Mouse (Mus musculus) forebrain, embryonic 10.5 days (tissue): Measurements from ENCODE around the gene Atpif1. TPM values are rescaled to one million over a fixed set of nuclear protein-coding genes. Genes with fewer than 3 reads are reported as not detected.

Source experiments
- DNase-seq: peaks from one replicate; pipeline ENCODE4 v3.0.0-alpha.2; 2017; ENCODE audit warnings: low spot score; ENCODE audit errors: extremely low spot score
- H3K27ac ChIP-seq: fragments of 300-500 bp; sonication (generic); 2 replicates; pipeline ENCODE4 v1.5.1; 2016; ENCODE audit warnings: mild to moderate bottlenecking
- H3K27me3 ChIP-seq: fragments of 300-500 bp; sonication (generic); 2 replicates; pipeline ENCODE4 v1.6.1; 2016; ENCODE audit warnings: mild to moderate bottlenecking; ENCODE audit not compliant: poor library complexity, severe bottlenecking
- H3K36me3 ChIP-seq: fragments of 300-500 bp; sonication (generic); replicated peaks from 2 replicates; pipeline ENCODE4 v1.6.1; 2016; ENCODE audit warnings: mild to moderate bottlenecking, moderate library complexity
- H3K4me1 ChIP-seq: fragments of 300-500 bp; sonication (generic); 2 replicates; pipeline ENCODE4 v1.6.1; 2016
- H3K4me3 ChIP-seq: fragments of 300-500 bp; sonication (generic); 2 replicates; pipeline ENCODE4 v1.5.1; 2016; ENCODE audit warnings: mild to moderate bottlenecking, moderate library complexity
- H3K9me3 ChIP-seq: fragments of 300-500 bp; sonication (generic); 2 replicates; pipeline ENCODE4 v1.6.1; 2016; ENCODE audit warnings: mild to moderate bottlenecking, moderate library complexity
- WGBS: fragments of 180-500 bp; shearing (Covaris S2); methylation state at CpG from one replicate; pipeline ENCODE4 v1.1.7; 2016; 5-methylcytosine and 5-hydroxymethylcytosine counted together
- polyA plus RNA-seq: library from polyadenylated mRNA; unstranded; fragments of >200 nt; fragmentation: Nextera tagmentation; extraction: Ambion mirVana; gene quantifications from 2 replicates; pipeline ENCODE4 v1.2.1, GENCODE M21; 2016

Atpif1 gene
- polyA plus RNA-seq, 1 experiment from 2014 or later = 909 TPM

DNA sequence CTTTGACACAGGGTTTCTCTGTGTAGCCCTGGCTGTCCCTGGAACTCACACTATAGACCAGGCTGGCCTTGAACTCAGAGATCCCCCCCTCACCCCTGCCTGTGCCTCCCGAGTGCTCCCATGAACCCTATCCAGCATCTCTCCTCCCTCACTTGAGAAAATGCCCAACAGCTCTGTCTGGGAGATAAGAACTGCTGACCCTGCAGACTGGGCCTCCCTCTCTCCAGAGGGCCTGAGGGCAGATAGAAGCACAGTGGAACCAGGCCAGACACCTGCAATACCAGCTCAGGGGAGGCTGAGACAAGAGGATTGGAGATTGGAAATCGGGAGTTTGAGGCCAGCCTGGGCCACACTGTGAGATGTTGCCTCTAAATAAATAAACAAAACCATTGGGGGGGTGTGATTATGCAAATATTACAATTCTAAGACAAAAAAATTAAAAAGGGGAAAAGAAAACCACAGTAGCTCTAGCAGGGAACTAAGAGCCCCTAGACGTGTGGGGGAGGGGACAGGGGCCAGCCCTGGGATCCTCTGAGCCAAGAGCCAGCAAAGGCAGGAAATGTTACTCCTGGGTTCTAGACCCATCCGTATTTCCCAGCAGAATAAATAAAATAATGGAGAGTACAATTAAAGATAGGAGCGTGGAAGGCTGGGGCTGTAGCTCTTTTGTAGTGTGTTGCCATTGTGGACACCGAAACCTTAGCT is 28.3 kb downstream of the Atpif1 start:
- no peak overlapping the region for H3K27ac ChIP-seq
- DNase-seq = no peak
- H3K36me3 ChIP-seq = no peaks in the 10 kb centered on the region
- no peak overlapping the region for H3K4me3 ChIP-seq
- H3K4me1 ChIP-seq = peaks cover 43% of the 10 kb centered on the region
- H3K9me3 ChIP-seq = no peaks in the 10 kb centered on the region
- H3K27me3 ChIP-seq = 0 out of 2 replicates have a peak, but pooled peaks cover 6% of the 10 kb centered on the region
- WGBS = 65% methylated on average over 6 of the region's 6 CpGs

- Histone ChIP-seq H3K4me3 (no peak overlapping the region), H3K9me3 (no peaks in the 10 kb centered on the region), H3K36me3 (peaks cover 15% of the 10 kb centered on the region), H3K4me1 (peaks cover 27% of the 10 kb centered on the region), H3K27me3 (0 out of 2 replicates have a peak, but pooled peaks cover 2% of the 10 kb centered on the region), H3K27ac (no peak overlapping the region)
- DNase-seq = no peak
- WGBS = 89% methylated on average over 11 of the region's 11 CpGs
Measured at GRCm38 (mm10) chr4:132503344-132503743, 30.1 kb downstream of the Atpif1 start.

DNA sequence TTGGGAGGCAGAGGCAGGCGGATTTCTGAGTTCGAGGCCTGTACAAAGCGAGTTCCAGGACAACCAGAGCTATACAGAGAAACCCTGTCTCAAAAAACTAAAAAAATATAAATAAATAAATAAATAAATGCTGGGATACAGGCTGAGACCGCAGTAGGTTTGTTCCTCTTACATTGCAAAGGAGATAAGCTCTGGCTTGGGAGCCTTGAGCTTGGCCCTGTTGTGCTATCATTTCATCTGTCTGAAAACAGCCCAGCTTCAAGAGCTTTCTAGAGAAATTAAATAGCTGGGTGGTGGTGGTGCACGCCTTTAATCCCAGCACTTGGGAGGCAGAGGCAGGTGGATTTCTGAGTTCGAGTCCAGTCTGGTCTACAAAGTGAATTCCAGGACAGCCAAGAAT is 31.8 kb downstream of the Atpif1 start:
- Histone ChIP-seq H3K4me1 (peaks cover 12% of the 10 kb centered on the region), H3K4me3 (no peak overlapping the region), H3K27me3 (no peaks in the 10 kb centered on the region), H3K27ac (no peak overlapping the region), H3K9me3 (no peaks in the 10 kb centered on the region), H3K36me3 (peaks cover 32% of the 10 kb centered on the region)
- DNase-seq = no peak
- 97% methylated on average over 6 of the region's 6 CpGs for WGBS

DNA sequence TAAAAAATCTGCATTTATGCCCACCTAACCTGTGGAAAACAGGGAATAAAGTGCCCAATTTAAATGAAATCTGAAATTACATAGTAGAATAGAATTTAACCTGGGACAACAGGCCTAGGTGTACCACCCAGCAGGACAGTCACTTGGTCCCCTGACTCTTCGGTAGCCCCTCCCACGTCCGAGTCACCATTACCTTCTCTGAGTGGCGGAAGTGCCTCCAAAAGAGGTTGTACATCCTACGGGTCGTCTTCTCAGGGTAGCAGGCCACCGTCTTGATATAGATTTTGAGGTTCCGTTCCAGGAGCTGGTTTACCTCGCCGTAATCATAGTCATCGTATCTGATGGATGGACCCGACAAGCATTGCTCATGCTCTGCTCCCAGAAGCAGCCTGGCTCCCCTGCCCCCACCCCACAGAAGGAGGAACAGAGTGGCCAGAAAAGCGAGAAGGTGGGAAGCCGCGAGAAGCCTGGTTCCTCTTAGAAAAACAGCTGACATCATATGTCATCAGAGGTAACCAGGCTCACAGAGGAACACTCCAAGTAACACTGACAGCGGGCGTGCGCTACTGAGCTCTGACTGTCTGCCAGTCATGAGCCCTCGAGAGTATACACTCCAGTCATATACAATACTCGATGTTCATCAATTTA is 39.1 kb downstream of the Atpif1 start:
- 93% methylated on average over 20 of the region's 20 CpGs for WGBS
- H3K4me3 ChIP-seq = no peak overlapping the region
- H3K27me3 ChIP-seq = no peaks in the 10 kb centered on the region
- H3K4me1 ChIP-seq = no peaks in the 10 kb centered on the region
- peaks cover 78% of the 10 kb centered on the region for H3K36me3 ChIP-seq
- no peaks in the 10 kb centered on the region for H3K9me3 ChIP-seq
- no peak for DNase-seq
- no peak overlapping the region for H3K27ac ChIP-seq

DNA sequence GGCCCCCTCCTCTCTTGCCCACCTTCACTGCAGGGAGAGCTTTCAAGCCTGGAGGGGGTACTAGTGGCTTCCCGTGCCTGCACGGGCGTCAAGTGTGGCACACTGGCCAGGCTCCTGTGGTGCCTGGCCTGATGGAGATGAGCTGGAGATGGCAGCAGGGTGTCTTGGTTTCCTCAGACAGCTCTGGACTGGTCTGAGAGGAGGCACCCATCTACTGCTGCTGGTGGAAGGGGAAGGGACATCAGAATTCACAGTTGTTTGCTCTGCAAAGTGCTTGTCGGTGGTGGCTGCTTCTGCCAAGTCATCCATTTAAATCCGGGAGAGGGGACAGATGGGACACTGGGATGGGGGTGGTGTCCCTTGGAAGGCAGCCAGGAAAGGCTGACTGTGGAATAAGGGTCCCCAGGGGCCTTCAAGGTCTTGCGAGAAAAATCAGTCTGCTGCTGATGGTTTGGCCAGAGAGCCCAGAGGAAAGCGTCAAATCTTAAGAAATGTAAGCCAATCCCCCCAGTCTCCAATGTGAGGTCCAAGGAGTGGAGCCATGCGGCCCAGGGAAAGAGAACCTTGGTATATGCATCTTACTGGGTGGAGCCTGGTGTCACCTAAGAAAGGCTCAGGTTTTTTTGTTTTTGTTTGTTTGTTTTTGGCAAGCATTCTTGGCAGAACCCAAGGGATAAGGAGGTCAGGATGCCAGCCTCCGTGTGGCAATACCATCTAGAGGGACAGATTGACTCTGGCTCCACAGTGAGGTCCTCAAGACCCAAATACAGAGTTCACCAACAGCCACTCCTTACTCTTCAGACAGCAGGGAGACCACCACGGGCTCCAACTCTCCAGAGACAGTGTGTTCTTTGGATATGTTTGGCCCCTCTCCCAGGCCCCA is 41.0 kb downstream of the Atpif1 start:
- no peak overlapping the region for H3K4me3 ChIP-seq
- no peaks in the 10 kb centered on the region for H3K9me3 ChIP-seq
- no peak for DNase-seq
- no peaks in the 10 kb centered on the region for H3K27me3 ChIP-seq
- 90% methylated on average over 10 of the region's 10 CpGs for WGBS
- no peaks in the 10 kb centered on the region for H3K4me1 ChIP-seq
- no peak overlapping the region for H3K27ac ChIP-seq
- H3K36me3 ChIP-seq = peaks cover 58% of the 10 kb centered on the region

GRCm38 (mm10) chr4:132491748-132492147 is 41.7 kb downstream of the Atpif1 start:
- Histone ChIP-seq H3K4me3 (no peak overlapping the region), H3K27me3 (no peaks in the 10 kb centered on the region), H3K4me1 (no peaks in the 10 kb centered on the region), H3K9me3 (no peaks in the 10 kb centered on the region), H3K36me3 (peaks cover 52% of the 10 kb centered on the region), H3K27ac (no peak overlapping the region)
- DNase-seq = no peak
- 90% methylated on average over 6 of the region's 6 CpGs for WGBS

DNA sequence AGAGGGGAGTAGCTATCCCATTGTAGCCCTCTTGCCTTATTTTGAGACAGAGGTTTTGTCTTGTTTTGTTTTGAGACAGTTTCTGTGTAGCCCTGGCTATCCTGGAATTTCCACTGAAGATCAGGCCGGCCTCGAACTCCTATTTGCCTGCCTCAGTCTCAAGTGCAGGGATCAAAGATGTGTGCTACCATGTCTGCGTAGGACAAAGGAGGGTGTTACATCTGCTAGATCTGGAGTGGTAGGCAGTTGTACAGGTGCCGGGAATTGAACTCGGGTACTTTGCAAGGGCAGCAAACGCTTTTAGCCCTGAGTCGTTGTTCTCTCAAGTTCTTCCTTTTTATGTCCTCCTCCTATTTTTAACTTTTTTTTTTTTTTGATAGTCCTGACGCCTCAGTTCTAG is 42.4 kb downstream of the Atpif1 start:
- H3K27me3 ChIP-seq = no peaks in the 10 kb centered on the region
- no peaks in the 10 kb centered on the region for H3K4me1 ChIP-seq
- H3K36me3 ChIP-seq = peaks cover 45% of the 10 kb centered on the region
- 92% methylated on average over 8 of the region's 8 CpGs for WGBS
- no peak overlapping the region for H3K27ac ChIP-seq
- H3K4me3 ChIP-seq = no peak overlapping the region
- no peak for DNase-seq
- no peaks in the 10 kb centered on the region for H3K9me3 ChIP-seq

DNA sequence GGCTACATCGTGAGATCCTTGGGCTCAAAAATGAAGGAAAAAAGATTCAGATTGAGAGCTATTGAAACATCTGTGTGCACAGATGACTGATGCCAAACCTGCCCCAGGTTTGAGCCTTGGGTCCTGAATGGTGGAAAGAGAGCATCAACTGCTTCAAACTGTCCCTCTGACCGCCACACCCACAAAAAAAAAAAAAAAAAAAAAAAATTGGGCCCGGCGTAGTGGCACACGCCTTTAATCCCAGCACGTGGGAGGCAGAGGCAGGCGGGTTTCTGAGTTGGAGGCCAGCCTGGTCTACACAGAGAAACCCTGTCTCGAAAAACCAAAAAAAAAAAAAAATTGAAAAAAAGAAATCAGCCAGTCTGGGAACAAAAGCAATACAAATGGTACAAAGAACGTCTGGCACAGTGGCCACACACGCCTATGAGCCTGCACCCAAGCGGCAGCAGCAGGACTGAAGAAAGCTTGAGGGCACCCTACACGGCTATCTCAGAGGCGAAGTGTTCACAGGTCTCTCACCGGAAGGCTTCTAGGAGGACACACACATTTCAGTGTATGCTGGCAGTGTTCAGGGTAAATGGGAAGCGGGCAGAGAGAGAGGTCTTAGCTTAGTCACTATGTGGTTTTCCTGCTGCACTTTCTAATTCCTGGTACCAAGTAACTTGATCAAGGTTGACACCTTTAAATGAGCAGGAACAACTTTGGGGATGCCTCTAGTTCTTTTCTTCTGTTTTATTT is 43.0 kb downstream of the Atpif1 start:
- Histone ChIP-seq H3K4me1 (no peaks in the 10 kb centered on the region), H3K4me3 (no peak overlapping the region), H3K9me3 (no peaks in the 10 kb centered on the region), H3K27ac (no peak overlapping the region), H3K36me3 (peaks cover 39% of the 10 kb centered on the region), H3K27me3 (no peaks in the 10 kb centered on the region)
- DNase-seq = no peak
- WGBS = 94% methylated on average over 15 of the region's 15 CpGs

- DNase-seq = no peak
- no peak overlapping the region for H3K4me3 ChIP-seq
- no peaks in the 10 kb centered on the region for H3K27me3 ChIP-seq
- H3K4me1 ChIP-seq = no peaks in the 10 kb centered on the region
- no peaks in the 10 kb centered on the region for H3K9me3 ChIP-seq
- peaks cover 25% of the 10 kb centered on the region for H3K36me3 ChIP-seq
- 82% methylated on average over 6 of the region's 6 CpGs for WGBS
- no peak overlapping the region for H3K27ac ChIP-seq
Measured at GRCm38 (mm10) chr4:132488976-132489375, 44.5 kb downstream of the Atpif1 start.

- Histone ChIP-seq H3K27ac (no peak overlapping the region), H3K4me3 (no peak overlapping the region), H3K9me3 (no peaks in the 10 kb centered on the region), H3K4me1 (no peaks in the 10 kb centered on the region), H3K27me3 (no peaks in the 10 kb centered on the region), H3K36me3 (peaks cover 21% of the 10 kb centered on the region)
- 92% methylated on average over 3 of the region's 3 CpGs for WGBS
- DNase-seq = no peak
Measured at GRCm38 (mm10) chr4:132488521-132488920, 44.9 kb downstream of the Atpif1 start.

GRCm38 (mm10) chr4:132484820-132485219 is 48.6 kb downstream of the Atpif1 start:
- Histone ChIP-seq H3K4me3 (no peak overlapping the region), H3K36me3 (no peaks in the 10 kb centered on the region), H3K27ac (no peak overlapping the region), H3K27me3 (no peaks in the 10 kb centered on the region), H3K9me3 (no peaks in the 10 kb centered on the region), H3K4me1 (0 out of 2 replicates have a peak, but pooled peaks cover 3% of the 10 kb centered on the region)
- DNase-seq = no peak
- 81% methylated on average over 5 of the region's 5 CpGs for WGBS

- DNase-seq = no peak
- Histone ChIP-seq H3K27ac (no peak overlapping the region), H3K4me3 (no peak overlapping the region), H3K27me3 (no peaks in the 10 kb centered on the region), H3K9me3 (no peaks in the 10 kb centered on the region), H3K4me1 (0 out of 2 replicates have a peak, but pooled peaks cover 3% of the 10 kb centered on the region), H3K36me3 (no peaks in the 10 kb centered on the region)
- WGBS = 90% methylated on average over 4 of the region's 4 CpGs
Measured at GRCm38 (mm10) chr4:132484231-132484630, 49.2 kb downstream of the Atpif1 start.
